Mouse (Mus musculus): ENCODE results near the gene Ddx54. TPM values are rescaled to one million over a fixed set of nuclear protein-coding genes. Genes with fewer than 3 reads are reported as not detected.
A peak's percentile ranks its signal among the peaks of the same experiment; 100 is the strongest.

Ddx54 gene
- polyA plus RNA-seq, 1 experiment from 2014 or later: 44.6 TPM

GRCm38 (mm10) chr5:120586741-120587615 lies 25.6 kb upstream of the Ddx54 start:
- peak overlapping the region; percentile 91 for H3K4me3 ChIP-seq

DNA sequence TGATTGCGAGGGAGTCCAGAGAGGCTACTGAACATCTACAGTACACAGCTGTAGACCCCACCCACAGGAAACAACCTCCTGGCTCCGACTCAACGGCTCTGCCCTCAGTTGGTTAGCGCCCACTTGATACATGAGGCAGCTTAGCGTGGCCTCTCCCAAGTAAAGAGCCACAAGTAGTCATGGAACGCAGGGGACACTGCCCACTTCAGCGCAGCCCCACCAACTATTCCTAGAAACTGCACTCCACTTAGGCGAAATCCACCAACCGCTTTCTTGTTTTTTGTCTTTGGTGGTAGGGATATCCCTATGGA lies 25.0 kb upstream of the Ddx54 start:
- no peak for ATAC-seq (ENCODE audit: low read depth)
- Histone ChIP-seq H3K36me3 (peaks cover 25% of the 10 kb centered on the region), H3K4me2 (peak overlapping the region; percentile 95), H3K9ac (peak overlapping the region; percentile 93), H3K27me3 (no peaks in the 10 kb centered on the region), H3K4me3 (peak overlapping the region; percentile 91), H3K4me1 (replicated peaks) (peaks cover 50% of the 10 kb centered on the region), H3K9me3 (0 out of 2 replicates have a peak, but pooled peaks cover 4% of the 10 kb centered on the region), H3K27ac (replicated peaks) (peak overlapping the region; percentile 86)
- 36% methylated on average over 9 of the region's 9 CpGs for WGBS

More at GRCm38 (mm10) chr5:120586741-120587615, 25.6 kb upstream of the Ddx54 start:
- peaks cover 25% of the 10 kb centered on the region for H3K36me3 ChIP-seq
- no peaks in the 10 kb centered on the region for H3K27me3 ChIP-seq
- peak overlapping the region; percentile 93 for H3K9ac ChIP-seq
- H3K4me2 ChIP-seq: peak overlapping the region; percentile 95
- 19% methylated on average over 17 of the region's 17 CpGs for WGBS
- peaks cover 54% of the 10 kb centered on the region for H3K4me1 ChIP-seq (replicated peaks)
- peak overlapping the region; percentile 86 for H3K27ac ChIP-seq (replicated peaks)
- ATAC-seq (ENCODE audit: low read depth): no peak
- 0 out of 2 replicates have a peak, but pooled peaks cover under 1% of the 10 kb centered on the region for H3K9me3 ChIP-seq

- H3K9ac ChIP-seq: peak overlapping the region; percentile 93
- H3K4me3 ChIP-seq: peak overlapping the region; percentile 91
- ATAC-seq (ENCODE audit: low read depth): peak; percentile 4; the same call in 1 of the 2 replicates
- H3K27me3 ChIP-seq: no peaks in the 10 kb centered on the region
- 0 out of 2 replicates have a peak, but pooled peaks cover 4% of the 10 kb centered on the region for H3K9me3 ChIP-seq
- peak overlapping the region; percentile 95 for H3K4me2 ChIP-seq
- peaks cover 20% of the 10 kb centered on the region for H3K36me3 ChIP-seq
- H3K4me1 ChIP-seq (replicated peaks): peaks cover 50% of the 10 kb centered on the region
- H3K27ac ChIP-seq (replicated peaks): peak overlapping the region; percentile 86
- 2% methylated on average over 29 of the region's 29 CpGs for WGBS
These were observed 24.5 kb upstream of the Ddx54 start for GRCm38 (mm10) chr5:120587940-120588568.

DNA sequence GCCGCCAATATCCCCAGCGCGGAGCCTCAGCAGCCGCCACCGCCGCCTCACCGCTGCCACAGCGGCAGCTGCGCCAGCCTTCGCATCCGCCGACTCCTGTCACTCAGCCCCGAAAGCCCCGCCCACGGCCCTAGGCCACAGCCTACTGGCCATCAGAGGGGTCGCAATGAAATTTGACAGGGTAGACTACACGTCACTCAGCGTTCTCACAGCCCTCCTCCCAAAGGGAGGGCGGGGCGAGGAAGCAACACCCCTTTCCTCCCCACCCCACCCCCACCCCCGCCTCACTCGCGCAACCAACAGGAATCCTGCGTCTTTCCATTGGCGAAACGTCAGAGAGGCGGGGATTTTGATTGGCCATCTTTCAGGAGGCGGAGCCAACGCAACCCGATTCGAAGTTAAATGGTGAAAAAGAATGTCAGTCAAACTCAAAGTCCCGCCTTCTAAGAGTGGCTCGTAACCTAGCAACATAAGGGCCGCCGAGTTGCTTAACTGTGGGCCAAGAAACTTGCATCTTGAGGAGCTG lies 23.9 kb upstream of the Ddx54 start, which contains the start of the genes Tpcn1 and Iqcd:
Gene Tpcn1 (minus strand): TSS at position 105 of the 526 bp plus-strand sequence.
Gene Iqcd (plus strand): TSS at position 448 of the 526 bp plus-strand sequence.
- H3K27ac ChIP-seq (replicated peaks): peak within 1 kb of the TSS; percentile 86
- ATAC-seq (ENCODE audit: low read depth): peak; percentile 97
- H3K4me3 ChIP-seq: peak within 1 kb of the TSS; percentile 91
- no peaks in the 10 kb centered on the region for H3K27me3 ChIP-seq
- WGBS: under 1% methylated on average over 35 of the region's 35 CpGs
- H3K36me3 ChIP-seq: peaks cover 15% of the 10 kb centered on the region
- H3K9ac ChIP-seq: peak within 1 kb of the TSS; percentile 93
- peak within 1 kb of the TSS; percentile 95 for H3K4me2 ChIP-seq
- H3K4me1 ChIP-seq (replicated peaks): peaks cover 44% of the 10 kb centered on the region
- H3K9me3 ChIP-seq: 0 out of 2 replicates have a peak, but pooled peaks cover 4% of the 10 kb centered on the region

- ATAC-seq (ENCODE audit: low read depth): no peak
- WGBS: 76% methylated on average over 16 of the region's 16 CpGs
- Histone ChIP-seq H3K27ac (replicated peaks) (no peak overlapping the region), H3K4me3 (no peak overlapping the region), H3K9me3 (0 out of 2 replicates have a peak, but pooled peaks cover 4% of the 10 kb centered on the region), H3K4me1 (replicated peaks) (peaks cover 31% of the 10 kb centered on the region), H3K4me2 (no peak overlapping the region), H3K27me3 (no peaks in the 10 kb centered on the region), H3K9ac (no peak overlapping the region), H3K36me3 (0 out of 2 replicates have a peak, but pooled peaks cover 2% of the 10 kb centered on the region)
These were observed 22.1 kb upstream of the Ddx54 start for GRCm38 (mm10) chr5:120590356-120591010.

- no peak overlapping the region for H3K4me3 ChIP-seq
- no peak overlapping the region for H3K27ac ChIP-seq (replicated peaks)
- H3K9ac ChIP-seq: no peak overlapping the region
- WGBS: 71% methylated on average over 7 of the region's 7 CpGs
- 0 out of 2 replicates have a peak, but pooled peaks cover 4% of the 10 kb centered on the region for H3K9me3 ChIP-seq
- H3K4me2 ChIP-seq: no peak overlapping the region
- H3K4me1 ChIP-seq (replicated peaks): peaks cover 18% of the 10 kb centered on the region
- H3K27me3 ChIP-seq: no peaks in the 10 kb centered on the region
- H3K36me3 ChIP-seq: 0 out of 2 replicates have a peak, but pooled peaks cover 2% of the 10 kb centered on the region
- ATAC-seq (ENCODE audit: low read depth): no peak
These were observed 20.4 kb upstream of the Ddx54 start for GRCm38 (mm10) chr5:120592141-120592540.

DNA sequence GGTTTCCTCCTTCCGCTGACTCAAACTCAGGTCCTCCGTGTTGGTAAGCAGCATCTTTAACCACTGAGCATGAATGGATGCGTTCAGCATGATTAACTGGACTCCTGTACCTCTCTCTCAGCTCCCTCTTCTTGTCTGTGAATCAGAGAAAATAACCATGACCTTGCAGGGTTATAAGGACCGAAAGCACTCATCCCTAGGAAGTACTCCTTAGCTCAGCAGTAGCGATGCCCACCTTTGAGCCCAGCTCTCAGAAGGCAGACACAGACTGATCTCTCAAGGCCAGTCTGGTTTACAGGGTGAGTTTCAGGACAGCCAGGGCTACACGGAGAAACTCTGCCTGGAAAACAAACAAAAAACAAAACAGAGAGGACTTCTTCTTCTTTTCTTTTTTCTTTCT lies 18.1 kb upstream of the Ddx54 start:
- WGBS: 81% methylated on average over 6 of the region's 6 CpGs
- Histone ChIP-seq H3K9me3 (0 out of 2 replicates have a peak, but pooled peaks cover 4% of the 10 kb centered on the region), H3K27ac (replicated peaks) (no peak overlapping the region), H3K4me1 (replicated peaks) (0 out of 2 replicates have a peak, but pooled peaks cover 1% of the 10 kb centered on the region), H3K4me3 (no peak overlapping the region), H3K36me3 (0 out of 2 replicates have a peak, but pooled peaks cover 2% of the 10 kb centered on the region), H3K9ac (no peak overlapping the region), H3K27me3 (no peaks in the 10 kb centered on the region), H3K4me2 (no peak overlapping the region)
- no peak for ATAC-seq (ENCODE audit: low read depth)

GRCm38 (mm10) chr5:120599625-120600024 lies 12.9 kb upstream of the Ddx54 start:
- H3K4me2 ChIP-seq: no peak overlapping the region
- no peak overlapping the region for H3K4me3 ChIP-seq
- H3K27ac ChIP-seq (replicated peaks): no peak overlapping the region
- no peak overlapping the region for H3K9ac ChIP-seq
- H3K36me3 ChIP-seq: no peaks in the 10 kb centered on the region
- no peak for ATAC-seq (ENCODE audit: low read depth)
- H3K9me3 ChIP-seq: no peaks in the 10 kb centered on the region
- 91% methylated on average over 6 of the region's 6 CpGs for WGBS
- H3K4me1 ChIP-seq (replicated peaks): no peaks in the 10 kb centered on the region
- no peaks in the 10 kb centered on the region for H3K27me3 ChIP-seq

DNA sequence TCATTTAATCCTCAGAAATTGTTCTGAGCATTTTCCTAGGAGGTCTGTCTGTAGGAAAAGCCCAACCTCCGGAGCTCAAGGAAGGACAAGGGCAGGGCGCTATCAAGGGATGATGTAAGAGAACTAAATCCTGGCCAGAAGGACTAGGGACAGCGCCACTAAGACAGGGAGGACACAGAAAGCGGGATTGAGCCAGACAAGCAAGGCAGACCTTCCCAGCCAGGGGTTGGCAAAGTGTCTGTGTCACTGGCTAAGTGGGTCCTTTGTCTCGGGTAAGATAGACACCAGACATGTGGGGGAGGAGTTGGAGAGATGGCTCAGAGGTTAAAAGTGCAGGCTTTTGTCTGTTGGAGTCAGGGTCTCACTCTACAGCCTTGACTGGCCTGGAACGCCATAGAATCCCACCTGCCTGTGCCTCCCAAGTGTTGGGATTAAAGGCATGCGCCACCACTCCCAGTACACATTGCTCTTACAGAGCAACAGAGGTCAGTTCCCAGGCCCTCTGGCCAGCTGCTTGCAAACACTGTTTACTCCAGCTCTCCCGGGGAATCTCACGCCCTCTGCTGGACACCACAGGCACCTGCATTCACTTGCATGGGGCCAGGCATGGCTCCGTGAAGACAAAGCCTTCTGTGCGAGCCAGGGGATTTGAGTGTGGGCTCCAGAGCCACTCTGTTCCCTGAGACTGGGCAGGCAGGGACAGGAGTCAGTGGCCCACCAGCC lies 11.4 kb upstream of the Ddx54 start:
- no peak for ATAC-seq (ENCODE audit: low read depth)
- Histone ChIP-seq H3K9me3 (no peaks in the 10 kb centered on the region), H3K36me3 (no peaks in the 10 kb centered on the region), H3K27ac (replicated peaks) (0 out of 2 replicates have a peak overlapping the region, but pooled peaks have one; percentile 18), H3K4me1 (replicated peaks) (peaks cover 5% of the 10 kb centered on the region), H3K4me3 (no peak overlapping the region), H3K27me3 (no peaks in the 10 kb centered on the region), H3K9ac (no peak overlapping the region), H3K4me2 (no peak overlapping the region)
- 49% methylated on average over 11 of the region's 11 CpGs for WGBS

DNA sequence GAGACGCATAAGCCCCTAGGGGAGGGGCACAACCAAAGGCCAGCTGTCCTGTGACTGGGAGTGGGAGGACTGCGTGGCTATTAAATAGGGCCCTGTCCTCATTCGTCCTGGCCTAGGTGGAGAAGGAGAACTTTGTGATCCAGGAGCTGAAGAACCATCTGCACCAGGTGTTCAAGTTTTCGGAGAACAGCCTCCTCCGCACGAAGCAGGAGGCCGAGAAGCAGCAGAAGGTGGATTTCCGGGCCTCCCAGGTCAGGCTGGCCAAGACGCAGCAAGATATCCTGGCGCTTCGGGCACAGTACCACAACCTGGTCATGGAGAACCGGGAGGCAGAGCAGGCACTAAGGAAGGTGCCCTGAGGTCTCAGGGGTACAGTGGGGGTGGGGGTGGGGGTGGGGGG lies 10.3 kb upstream of the Ddx54 start:
- Histone ChIP-seq H3K36me3 (no peaks in the 10 kb centered on the region), H3K27ac (replicated peaks) (no peak overlapping the region), H3K9ac (no peak overlapping the region), H3K4me1 (replicated peaks) (peaks cover 5% of the 10 kb centered on the region), H3K27me3 (no peaks in the 10 kb centered on the region), H3K9me3 (no peaks in the 10 kb centered on the region), H3K4me2 (no peak overlapping the region), H3K4me3 (no peak overlapping the region)
- WGBS: 87% methylated on average over 12 of the region's 12 CpGs
- no peak for ATAC-seq (ENCODE audit: low read depth)

- no peak overlapping the region for H3K4me3 ChIP-seq
- ATAC-seq (ENCODE audit: low read depth): no peak
- peaks cover 5% of the 10 kb centered on the region for H3K4me1 ChIP-seq (replicated peaks)
- no peak overlapping the region for H3K9ac ChIP-seq
- no peak overlapping the region for H3K27ac ChIP-seq (replicated peaks)
- 58% methylated on average over 7 of the region's 7 CpGs for WGBS
- no peaks in the 10 kb centered on the region for H3K9me3 ChIP-seq
- peaks cover 6% of the 10 kb centered on the region; the same call in 1 of the 2 replicates for H3K36me3 ChIP-seq
- H3K4me2 ChIP-seq: no peak overlapping the region
- H3K27me3 ChIP-seq: no peaks in the 10 kb centered on the region
These were observed 9.0 kb upstream of the Ddx54 start for GRCm38 (mm10) chr5:120603515-120603914.

All from neural tube, embryonic 13.5 days (tissue).